Mouse (Mus musculus): ENCODE data around the gene Mta3. TPM values are rescaled to one million over a fixed set of nuclear protein-coding genes. Genes with fewer than 3 reads are reported as not detected.

The Mta3 gene
- polyA plus RNA-seq, 1 experiment from 2014 or later: 37.0 TPM

GRCm38 (mm10) chr17:83846301-83847021, 140.5 kb downstream of the Mta3 start:
- ATAC-seq (ENCODE audit: low FRiP score, low read depth): no peak
- 84% methylated on average over 21 of the region's 21 CpGs for WGBS

DNA sequence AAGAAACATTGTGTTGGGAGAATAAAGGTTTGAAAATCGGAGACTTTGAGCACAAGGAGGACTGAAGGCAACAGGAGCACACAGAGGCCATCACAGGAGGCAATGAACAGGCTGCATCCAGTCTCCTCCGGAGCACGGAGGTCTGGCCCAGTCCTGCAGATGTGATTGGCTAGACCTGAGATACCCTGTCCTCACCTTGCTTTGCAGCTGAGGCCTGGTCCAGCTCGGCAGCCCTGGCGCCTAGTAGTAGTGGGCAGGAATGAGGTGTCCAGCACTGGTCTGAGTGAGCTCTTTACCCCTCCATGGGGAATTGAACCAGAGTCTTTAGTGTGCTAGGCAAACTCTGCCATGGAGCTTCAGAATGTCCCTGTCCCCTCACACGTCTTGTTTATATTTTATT, 141.1 kb downstream of the Mta3 start:
- no peaks in the 10 kb centered on the region for H3K9me3 ChIP-seq
- H3K36me3 ChIP-seq: no peaks in the 10 kb centered on the region
- ATAC-seq (ENCODE audit: low FRiP score, low read depth): no peak
- H3K4me2 ChIP-seq: no peak overlapping the region
- H3K27ac ChIP-seq (replicated peaks): no peak overlapping the region
- no peak overlapping the region for H3K4me3 ChIP-seq
- 91% methylated on average over 6 of the region's 6 CpGs for WGBS
- no peaks in the 10 kb centered on the region for H3K27me3 ChIP-seq
- no peak overlapping the region for H3K9ac ChIP-seq
- peaks cover 17% of the 10 kb centered on the region for H3K4me1 ChIP-seq (replicated peaks)

More at GRCm38 (mm10) chr17:83846301-83847021, 140.5 kb downstream of the Mta3 start:
- Histone ChIP-seq H3K9me3 (no peaks in the 10 kb centered on the region), H3K27ac (replicated peaks) (no peak overlapping the region), H3K36me3 (no peaks in the 10 kb centered on the region), H3K4me3 (no peak overlapping the region), H3K4me1 (replicated peaks) (peaks cover 17% of the 10 kb centered on the region), H3K4me2 (no peak overlapping the region), H3K9ac (no peak overlapping the region), H3K27me3 (no peaks in the 10 kb centered on the region)

DNA sequence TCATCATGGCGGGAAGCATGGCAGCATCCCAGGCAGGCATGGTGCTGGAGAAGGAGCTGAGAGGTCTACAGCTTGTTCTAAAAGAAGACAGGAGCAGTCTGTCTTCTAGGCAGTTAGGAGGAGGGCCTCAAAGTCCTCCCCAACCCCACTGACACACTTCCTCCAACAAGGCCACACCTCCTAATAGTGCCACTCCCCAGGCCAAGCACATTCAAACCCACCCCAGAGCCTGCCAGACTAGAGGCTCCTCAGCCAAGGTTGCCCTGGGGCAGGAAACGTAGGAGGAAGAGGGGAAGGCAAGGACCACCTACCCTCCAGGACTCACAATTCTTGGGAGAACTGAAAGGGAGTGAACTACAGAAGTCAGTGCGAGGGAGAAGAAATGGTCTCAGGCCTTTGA, 141.9 kb downstream of the Mta3 start, which contains the start of gene Haao:
Haao (minus strand) TSS at position 149 of the 400 bp plus-strand sequence.
- H3K4me3 ChIP-seq: no peak within 1 kb of the TSS
- H3K27me3 ChIP-seq: no peaks in the 10 kb centered on the region
- no peak for ATAC-seq (ENCODE audit: low FRiP score, low read depth)
- H3K4me1 ChIP-seq (replicated peaks): peaks cover 17% of the 10 kb centered on the region
- no peak within 1 kb of the TSS for H3K9ac ChIP-seq
- no peak within 1 kb of the TSS for H3K27ac ChIP-seq (replicated peaks)
- no peaks in the 10 kb centered on the region for H3K36me3 ChIP-seq
- H3K9me3 ChIP-seq: no peaks in the 10 kb centered on the region
- WGBS: 87% methylated on average over 3 of the region's 3 CpGs
- H3K4me2 ChIP-seq: no peak within 1 kb of the TSS

DNA sequence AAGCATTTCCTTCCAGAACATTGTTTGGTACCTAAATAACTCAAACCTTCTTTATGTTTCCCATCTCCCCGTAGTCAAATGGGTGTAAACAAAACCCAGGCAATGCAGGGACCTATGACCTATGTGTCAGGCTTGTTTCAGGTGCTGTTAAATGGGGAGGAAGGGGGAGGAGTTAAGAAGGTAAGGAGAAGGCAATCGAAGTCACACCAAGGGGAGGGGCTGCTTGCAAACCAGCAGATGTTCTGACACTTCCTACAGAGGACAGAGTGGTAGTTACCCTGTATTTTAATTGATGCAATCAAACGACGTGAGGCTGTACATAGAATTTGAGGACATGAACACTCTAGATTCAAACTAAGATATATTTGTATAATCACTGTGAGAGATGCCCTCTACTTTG, 142.5 kb downstream of the Mta3 start:
- peaks cover 17% of the 10 kb centered on the region for H3K4me1 ChIP-seq (replicated peaks)
- WGBS: 74% methylated on average over 4 of the region's 4 CpGs
- H3K4me2 ChIP-seq: no peak overlapping the region
- no peak overlapping the region for H3K27ac ChIP-seq (replicated peaks)
- no peak for ATAC-seq (ENCODE audit: low FRiP score, low read depth)
- no peak overlapping the region for H3K9ac ChIP-seq
- H3K9me3 ChIP-seq: no peaks in the 10 kb centered on the region
- no peaks in the 10 kb centered on the region for H3K36me3 ChIP-seq
- no peaks in the 10 kb centered on the region for H3K27me3 ChIP-seq
- no peak overlapping the region for H3K4me3 ChIP-seq

DNA sequence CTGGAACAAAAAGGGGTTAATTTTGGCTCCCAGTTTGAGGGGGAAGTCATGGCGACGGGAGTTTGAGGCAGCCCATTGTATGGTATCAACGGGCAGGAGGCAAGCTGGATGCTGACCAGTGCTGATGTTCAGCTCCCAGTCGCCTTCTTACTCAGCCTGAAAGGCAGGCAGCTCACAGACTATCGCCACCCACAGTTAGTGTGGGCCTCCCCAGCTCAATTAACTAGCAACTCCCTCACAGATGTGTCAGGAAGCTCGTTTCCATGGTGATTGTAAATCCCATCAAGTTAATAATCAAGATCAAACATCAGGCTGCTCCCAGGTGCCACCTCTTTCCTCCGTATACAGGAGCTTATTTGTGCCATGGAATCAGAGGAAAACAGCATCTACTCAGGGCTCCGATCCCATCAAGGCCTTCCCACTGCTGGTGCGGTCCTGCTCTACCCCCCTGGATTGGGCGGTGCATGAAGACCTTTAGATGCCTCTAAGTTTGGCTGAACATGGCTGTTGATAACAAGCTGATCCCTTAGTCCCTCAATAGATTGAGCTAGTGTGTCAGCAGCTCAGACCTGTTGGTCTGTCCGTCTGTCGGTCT, 143.2 kb downstream of the Mta3 start:
- Histone ChIP-seq H3K9me3 (no peaks in the 10 kb centered on the region), H3K4me2 (no peak overlapping the region), H3K27me3 (no peaks in the 10 kb centered on the region), H3K4me3 (no peak overlapping the region), H3K36me3 (no peaks in the 10 kb centered on the region), H3K27ac (replicated peaks) (no peak overlapping the region), H3K4me1 (replicated peaks) (peaks cover 17% of the 10 kb centered on the region), H3K9ac (no peak overlapping the region)
- ATAC-seq (ENCODE audit: low FRiP score, low read depth): peak; percentile 74
- WGBS: 47% methylated on average over 12 of the region's 12 CpGs

DNA sequence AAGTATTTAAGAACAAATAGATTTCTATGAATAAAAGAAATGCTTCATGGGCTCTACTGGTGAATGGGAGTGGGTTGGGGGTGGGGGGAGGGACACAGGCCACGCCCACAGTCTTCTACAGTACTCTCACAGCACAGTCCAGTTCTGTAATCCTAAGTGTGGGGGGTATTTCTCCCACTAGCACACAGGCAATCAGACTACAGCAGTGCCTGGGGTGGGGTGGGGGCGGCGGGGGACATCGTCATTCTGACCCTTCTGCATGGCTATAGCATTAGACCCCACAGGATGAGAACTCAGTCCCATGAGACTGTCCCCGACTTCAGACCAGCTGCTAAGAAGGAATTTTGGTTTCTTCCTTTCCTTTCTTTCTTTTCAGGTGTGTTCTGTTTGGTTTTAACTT, 143.8 kb downstream of the Mta3 start:
- no peaks in the 10 kb centered on the region for H3K9me3 ChIP-seq
- H3K36me3 ChIP-seq: no peaks in the 10 kb centered on the region
- no peak overlapping the region for H3K9ac ChIP-seq
- no peak overlapping the region for H3K4me3 ChIP-seq
- ATAC-seq (ENCODE audit: low FRiP score, low read depth): peak; percentile 39; the same call in 1 of the 2 replicates
- H3K27ac ChIP-seq (replicated peaks): no peak overlapping the region
- H3K4me2 ChIP-seq: no peak overlapping the region
- H3K27me3 ChIP-seq: no peaks in the 10 kb centered on the region
- WGBS: 82% methylated on average over 5 of the region's 5 CpGs
- peaks cover 17% of the 10 kb centered on the region for H3K4me1 ChIP-seq (replicated peaks)

- H3K4me2 ChIP-seq: no peak overlapping the region
- no peak overlapping the region for H3K27ac ChIP-seq (replicated peaks)
- no peak overlapping the region for H3K4me3 ChIP-seq
- H3K36me3 ChIP-seq: no peaks in the 10 kb centered on the region
- H3K9me3 ChIP-seq: no peaks in the 10 kb centered on the region
- H3K4me1 ChIP-seq (replicated peaks): peaks cover 17% of the 10 kb centered on the region
- no peaks in the 10 kb centered on the region for H3K27me3 ChIP-seq
- WGBS: 15% methylated on average over 9 of the region's 9 CpGs
- peak; percentile 62; the same call in 1 of the 2 replicates for ATAC-seq (ENCODE audit: low FRiP score, low read depth)
- no peak overlapping the region for H3K9ac ChIP-seq
Measured at GRCm38 (mm10) chr17:83850458-83850857, 144.5 kb downstream of the Mta3 start.

DNA sequence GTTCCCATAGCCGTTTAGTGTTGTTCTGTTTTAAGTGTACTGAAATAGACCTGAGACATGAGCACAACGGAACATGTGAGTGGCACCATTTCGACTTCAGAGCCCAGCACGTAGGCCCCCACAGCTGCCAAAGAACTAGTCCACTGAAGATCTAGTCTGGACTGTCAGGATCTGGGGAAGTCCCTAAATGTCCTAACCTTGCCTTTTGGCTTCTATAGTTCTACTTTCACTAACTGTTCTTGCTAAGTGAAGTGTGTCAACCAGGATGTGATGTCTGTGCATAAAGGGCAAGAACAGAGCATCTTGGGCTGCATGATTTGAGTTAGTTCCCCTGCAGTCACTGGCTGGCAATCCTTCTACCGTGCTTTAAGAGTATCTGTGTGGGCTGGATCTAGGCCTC, 144.9 kb downstream of the Mta3 start:
- ATAC-seq (ENCODE audit: low FRiP score, low read depth): no peak
- Histone ChIP-seq H3K9me3 (no peaks in the 10 kb centered on the region), H3K27ac (replicated peaks) (no peak overlapping the region), H3K4me1 (replicated peaks) (peaks cover 17% of the 10 kb centered on the region), H3K27me3 (no peaks in the 10 kb centered on the region), H3K4me2 (no peak overlapping the region), H3K4me3 (no peak overlapping the region), H3K36me3 (no peaks in the 10 kb centered on the region), H3K9ac (no peak overlapping the region)
- 85% methylated on average over 5 of the region's 5 CpGs for WGBS

DNA sequence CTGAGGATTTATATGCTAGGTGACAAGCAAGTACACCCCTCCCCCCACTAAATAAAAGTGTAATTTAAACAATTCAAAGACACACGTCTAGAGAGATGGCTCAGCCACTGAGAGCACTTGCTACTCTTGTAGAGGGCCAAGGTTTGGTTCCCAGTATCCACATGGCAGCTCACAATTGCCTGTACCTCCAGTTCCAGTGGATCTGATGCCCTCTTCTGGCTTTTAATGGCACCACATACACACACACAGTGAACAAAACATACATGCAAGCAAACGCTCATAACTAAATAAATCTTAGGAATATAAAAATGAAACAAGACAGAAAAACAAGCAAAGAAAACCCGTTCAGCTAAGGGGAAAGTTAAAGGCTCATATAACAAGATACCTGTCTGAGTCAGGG, 147.9 kb downstream of the Mta3 start:
- Histone ChIP-seq H3K9ac (no peak overlapping the region), H3K27me3 (no peaks in the 10 kb centered on the region), H3K4me3 (no peak overlapping the region), H3K4me1 (replicated peaks) (peaks cover 15% of the 10 kb centered on the region), H3K27ac (replicated peaks) (no peak overlapping the region), H3K9me3 (no peaks in the 10 kb centered on the region), H3K36me3 (no peaks in the 10 kb centered on the region), H3K4me2 (no peak overlapping the region)
- 51% methylated on average over 3 of the region's 3 CpGs for WGBS
- ATAC-seq (ENCODE audit: low FRiP score, low read depth): no peak

DNA sequence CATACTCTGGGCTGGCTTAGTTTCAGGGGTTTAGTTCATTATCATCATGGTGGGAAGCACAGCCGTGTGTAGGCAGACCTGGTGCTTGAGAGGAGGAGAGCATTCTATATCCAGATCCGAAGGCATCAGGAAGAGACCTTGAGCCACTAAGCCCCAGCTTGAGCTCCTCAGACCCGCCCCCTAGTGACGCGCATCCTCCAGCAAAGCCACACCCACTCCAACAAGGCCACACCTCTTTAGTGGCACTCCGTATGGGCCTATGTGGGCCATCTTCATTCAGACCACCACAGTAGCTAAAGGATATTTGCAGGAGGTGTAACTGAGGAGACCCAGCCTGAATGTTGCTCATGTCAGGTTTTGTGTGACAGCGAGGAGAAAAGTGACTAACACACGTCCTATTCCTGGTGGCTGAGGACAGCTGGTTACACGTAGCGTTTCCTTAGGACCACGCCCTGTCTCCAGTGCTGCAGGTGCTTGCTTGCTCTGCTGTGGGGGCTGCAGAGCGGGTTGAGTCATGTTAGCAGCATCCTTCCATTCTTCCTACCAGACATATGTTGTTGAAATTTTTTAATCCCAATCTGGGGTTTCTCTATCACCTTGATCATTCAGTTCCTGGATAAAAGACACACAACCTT, 148.4 kb downstream of the Mta3 start:
- H3K9me3 ChIP-seq: no peaks in the 10 kb centered on the region
- H3K27ac ChIP-seq (replicated peaks): no peak overlapping the region
- no peaks in the 10 kb centered on the region for H3K36me3 ChIP-seq
- ATAC-seq (ENCODE audit: low FRiP score, low read depth): no peak
- 51% methylated on average over 12 of the region's 12 CpGs for WGBS
- H3K27me3 ChIP-seq: no peaks in the 10 kb centered on the region
- H3K4me2 ChIP-seq: no peak overlapping the region
- no peak overlapping the region for H3K4me3 ChIP-seq
- H3K4me1 ChIP-seq (replicated peaks): peaks cover 9% of the 10 kb centered on the region
- H3K9ac ChIP-seq: no peak overlapping the region

DNA sequence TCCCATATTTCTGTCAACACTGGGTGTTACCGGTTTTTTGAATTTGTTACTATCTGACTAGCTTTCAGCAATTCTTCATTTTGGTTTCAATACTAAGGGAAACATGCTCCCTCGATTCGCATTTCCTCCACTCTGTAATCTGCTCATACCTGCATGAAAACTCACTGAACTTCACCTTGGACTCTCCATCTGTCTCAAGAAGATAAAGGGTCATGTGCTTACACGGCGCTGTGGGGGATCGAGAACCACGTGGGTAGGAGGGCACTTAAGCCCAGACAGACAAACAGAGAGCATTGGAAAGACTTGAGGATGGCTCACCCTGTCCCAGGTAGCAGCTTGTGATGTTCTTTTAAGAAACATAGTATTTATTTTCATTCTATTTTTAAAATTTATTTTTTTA, 152.4 kb downstream of the Mta3 start:
- no peaks in the 10 kb centered on the region for H3K27me3 ChIP-seq
- no peaks in the 10 kb centered on the region for H3K36me3 ChIP-seq
- ATAC-seq (ENCODE audit: low FRiP score, low read depth): no peak
- H3K9ac ChIP-seq: no peak overlapping the region
- no peak overlapping the region for H3K4me2 ChIP-seq
- WGBS: 90% methylated on average over 7 of the region's 7 CpGs
- no peaks in the 10 kb centered on the region for H3K9me3 ChIP-seq
- H3K4me1 ChIP-seq (replicated peaks): peaks cover 8% of the 10 kb centered on the region
- no peak overlapping the region for H3K4me3 ChIP-seq
- H3K27ac ChIP-seq (replicated peaks): no peak overlapping the region

DNA sequence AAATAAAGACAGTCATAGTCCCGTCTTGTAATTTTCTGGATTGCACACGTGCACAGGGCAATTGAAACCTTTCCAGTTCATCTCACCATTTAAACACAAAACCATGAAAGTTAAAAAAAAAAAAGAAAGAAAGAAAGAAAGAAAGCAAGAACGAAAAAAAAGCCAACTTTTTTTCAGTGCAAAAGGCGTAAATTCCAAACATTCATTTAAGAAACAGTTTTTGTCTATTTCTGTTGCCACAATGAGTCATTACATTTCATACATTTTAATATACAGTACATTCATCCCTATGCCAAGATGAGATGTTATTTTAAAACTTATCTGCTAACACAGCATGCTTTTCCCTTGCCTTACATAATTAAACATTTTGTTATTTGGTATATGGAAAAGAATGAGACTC, 153.7 kb downstream of the Mta3 start:
- 86% methylated on average over 4 of the region's 4 CpGs for WGBS
- no peak for ATAC-seq (ENCODE audit: low FRiP score, low read depth)
- Histone ChIP-seq H3K9ac (no peak overlapping the region), H3K4me3 (no peak overlapping the region), H3K4me1 (replicated peaks) (peaks cover 9% of the 10 kb centered on the region), H3K9me3 (no peaks in the 10 kb centered on the region), H3K27me3 (no peaks in the 10 kb centered on the region), H3K36me3 (no peaks in the 10 kb centered on the region), H3K4me2 (no peak overlapping the region), H3K27ac (replicated peaks) (no peak overlapping the region)
